Mouse (Mus musculus) kidney, adult 2 months (tissue): ENCODE measurements at regions not wholly inside any gene's neighbourhood (a gene's known extent, or its start where the extent isn't known, plus 50 kb on each side); places are given as distances from the start of the nearest gene placed in this dataset.
A peak's percentile ranks its signal among the peaks of the same experiment; 100 is the strongest.

Source experiments
- DNase-seq: peaks from one replicate; pipeline ENCODE4 v3.0.0; 2021
- H3K27ac ChIP-seq: fragments of 200-500 bp; 2 replicates; pipeline ENCODE4 v1.5.1; 2012; ENCODE audit warnings: low read depth, low read length, control low read depth, inconsistent platforms; ENCODE audit not compliant: insufficient read depth
- H3K27me3 ChIP-seq: fragments of 200-500 bp; replicated peaks from 2 replicates; pipeline ENCODE4 v1.6.1; 2012; ENCODE audit warnings: mild to moderate bottlenecking, moderate library complexity, low read length, inconsistent platforms; ENCODE audit not compliant: control insufficient read depth, insufficient read depth
- H3K36me3 ChIP-seq: fragments of 200-500 bp; 2 replicates; pipeline ENCODE4 v1.6.1; 2012; ENCODE audit warnings: mild to moderate bottlenecking, moderate library complexity, low read length, inconsistent platforms; ENCODE audit not compliant: control insufficient read depth, insufficient read depth
- H3K4me1 ChIP-seq: fragments of 200-500 bp; 2 replicates; pipeline ENCODE4 v1.6.1; 2011; ENCODE audit warnings: low read length; ENCODE audit not compliant: control insufficient read depth, insufficient read depth
- H3K4me3 ChIP-seq: fragments of 200-500 bp; 2 replicates; pipeline ENCODE4 v1.5.1; 2011; ENCODE audit warnings: mild to moderate bottlenecking, low read depth, low read length, control low read depth; ENCODE audit not compliant: insufficient read depth
- CTCF ChIP-seq: fragments of 200-500 bp; conservative IDR thresholded peaks from 2 replicates; pipeline ENCODE4 v1.5.1; 2011; ENCODE audit warnings: low read depth, mild to moderate bottlenecking, control low read depth, low read length, moderate library complexity, mixed read lengths; ENCODE audit not compliant: insufficient read depth, insufficient read length
- POLR2A ChIP-seq: fragments of 200-500 bp; IDR thresholded peaks from one replicate; pipeline ENCODE4 v1.6.1; 2011; ENCODE audit warnings: low read depth, low read length, control low read depth
- WGBS: fragments of 180-500 bp; shearing (Covaris S2); methylation state at CpG from one replicate; pipeline ENCODE4 v1.1.7; 2018; 5-methylcytosine and 5-hydroxymethylcytosine counted together

- WGBS: 70% methylated on average over 1 of the region's 1 CpGs
- no peak for DNase-seq
- Histone ChIP-seq H3K4me3 (no peak overlapping the region), H3K27ac (no peak overlapping the region), H3K36me3 (no peaks in the 10 kb centered on the region), H3K27me3 (no peaks in the 10 kb centered on the region), H3K4me1 (no peaks in the 10 kb centered on the region)
- TF ChIP-seq POLR2A (no peak), CTCF (no peak)
Observed at GRCm38 (mm10) chrX:12503581-12503980, 84.0 kb upstream of the Atp6ap2 start.

DNA sequence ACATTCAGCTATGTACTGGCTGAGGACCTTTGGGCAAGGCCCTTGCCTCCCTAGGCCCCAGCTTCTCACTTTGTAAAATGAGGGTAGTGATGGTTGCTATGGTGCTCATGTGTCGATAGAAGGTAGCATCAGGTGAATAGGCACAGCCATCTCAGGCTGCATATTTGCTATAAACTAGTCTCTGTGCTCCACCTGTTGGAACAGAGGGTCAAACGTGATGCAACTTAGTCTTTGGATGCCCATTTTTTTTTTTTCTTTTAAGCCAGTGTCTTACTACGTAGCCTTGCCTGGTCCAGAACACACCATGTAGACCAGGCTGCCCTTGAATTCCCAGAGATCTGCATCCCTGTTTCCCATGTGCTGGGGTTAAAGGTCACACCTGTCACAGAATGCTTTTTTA, 76.5 kb upstream of the Atp6ap2 start:
- DNase-seq: peak; percentile 8
- Histone ChIP-seq H3K36me3 (no peaks in the 10 kb centered on the region), H3K27ac (no peak overlapping the region), H3K27me3 (no peaks in the 10 kb centered on the region), H3K4me1 (no peaks in the 10 kb centered on the region), H3K4me3 (no peak overlapping the region)
- no peak for TF ChIP-seq POLR2A
- TF ChIP-seq CTCF: no peak; the same call in 1 of the 2 replicates
- 60% methylated on average over 3 of the region's 3 CpGs for WGBS

DNA sequence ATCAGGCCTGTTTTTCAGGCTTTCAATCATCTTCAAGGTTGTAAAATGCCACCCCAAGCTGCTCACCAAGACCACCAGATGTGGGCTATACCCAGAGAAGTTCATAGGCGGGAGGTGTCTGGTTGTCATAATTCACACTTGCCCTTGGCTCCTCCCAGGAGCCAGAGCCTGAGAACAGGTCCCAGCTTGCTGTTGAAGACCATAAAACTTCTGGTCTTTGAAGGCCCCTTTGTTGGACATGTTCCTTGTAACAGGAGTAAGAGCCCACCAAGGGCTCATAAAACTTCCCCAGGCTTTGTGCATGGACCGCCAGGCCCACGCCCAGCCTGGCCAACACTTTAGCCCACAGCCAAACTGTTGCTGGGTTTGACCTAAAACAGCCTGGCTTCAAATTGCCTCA, 62.6 kb upstream of the Atp6ap2 start:
- WGBS: 91% methylated on average over 3 of the region's 3 CpGs
- no peak overlapping the region for H3K27ac ChIP-seq

GRCm38 (mm10) chrX:12530406-12531311, 56.9 kb upstream of the Atp6ap2 start:
- no peak for DNase-seq
- H3K36me3 ChIP-seq: no peaks in the 10 kb centered on the region
- no peaks in the 10 kb centered on the region for H3K4me1 ChIP-seq
- no peak for TF ChIP-seq POLR2A
- TF ChIP-seq CTCF: no peak
- H3K27me3 ChIP-seq: no peaks in the 10 kb centered on the region
- no peak overlapping the region for H3K27ac ChIP-seq
- WGBS: 49% methylated on average over 6 of the region's 6 CpGs
- no peak overlapping the region for H3K4me3 ChIP-seq

More for the DNA sequence above, 62.6 kb upstream of the Atp6ap2 start:
- Histone ChIP-seq H3K4me1 (no peaks in the 10 kb centered on the region), H3K27me3 (no peaks in the 10 kb centered on the region), H3K4me3 (no peak overlapping the region), H3K36me3 (no peaks in the 10 kb centered on the region)
- no peak for TF ChIP-seq CTCF
- no peak for TF ChIP-seq POLR2A
- DNase-seq: no peak
